Mouse (Mus musculus): ENCODE results near the gene Trip12. TPM values are rescaled to one million over a fixed set of nuclear protein-coding genes. Genes with fewer than 3 reads are reported as not detected.
A peak's percentile ranks its signal among the peaks of the same experiment; 100 is the strongest.

Trip12 gene
- polyA plus RNA-seq (2012; rRNA removed) (80.2 and 87.3 TPM in 2 replicates), polyA plus RNA-seq (2014; fragmentation: Nextera tagmentation; extraction: Ambion mirVana) (76.9 and 86.2 TPM in 2 replicates)

DNA sequence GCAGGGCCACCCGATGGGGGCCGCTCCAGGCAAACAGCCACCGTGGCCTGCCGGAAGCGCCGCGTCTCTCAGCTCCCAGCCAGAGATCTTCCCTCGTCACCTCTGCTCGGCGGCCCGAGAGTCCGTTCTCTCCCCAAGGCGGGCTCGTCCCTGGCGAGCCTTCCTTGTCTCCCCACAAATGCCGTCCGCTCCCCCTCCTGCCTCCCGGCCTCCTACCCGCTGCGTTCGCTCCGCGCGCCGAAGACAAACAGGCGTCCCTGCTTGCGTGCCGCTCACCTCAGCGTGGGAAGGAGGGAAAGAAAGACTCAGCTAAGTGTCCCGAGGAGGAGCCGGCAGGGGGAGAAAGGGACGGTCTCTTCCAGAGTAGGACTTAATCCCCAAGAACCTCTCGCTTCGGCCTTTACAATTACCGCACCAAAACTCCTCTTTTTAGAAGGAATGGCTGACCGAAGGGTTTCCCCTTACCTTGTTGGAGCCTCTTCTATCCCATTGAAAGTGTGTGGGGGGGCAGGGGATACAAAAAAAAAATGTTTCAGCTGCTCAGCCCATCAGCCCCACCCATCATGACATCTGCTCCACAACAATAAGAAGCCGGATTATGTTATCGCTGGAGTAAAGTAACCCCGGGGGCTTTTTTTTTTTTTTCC lies at the start of gene Trip12:
Gene Trip12 (minus strand): TSS at position 499 of the 647 bp plus-strand sequence.
- Histone ChIP-seq H3K9me3 (ENCODE audit: control insufficient read depth, low read length) (no peaks in the 10 kb centered on the region), H3K4me3 (replicated peaks; ENCODE audit: low read length) (peak within 1 kb of the TSS; percentile 95), H3K4me1 (ENCODE audit: control insufficient read depth, insufficient read depth, low read length) (0 out of 2 replicates have a peak, but pooled peaks cover 5% of the 10 kb centered on the region), H3K27ac (replicated peaks; ENCODE audit: low read depth, low read length) (peak within 1 kb of the TSS; percentile 97), H3K4me2 (replicated peaks; ENCODE audit: low read depth, low read length, severe bottlenecking) (peak within 1 kb of the TSS; percentile 68), H3K36me3 (ENCODE audit: control insufficient read depth, insufficient read depth, low read length) (no peaks in the 10 kb centered on the region), H3K9ac (ENCODE audit: low read depth, low read length, severe bottlenecking) (peak within 1 kb of the TSS; percentile 97), H3K27me3 (ENCODE audit: control insufficient read depth, insufficient read depth, low read length) (no peaks in the 10 kb centered on the region)
- ATAC-seq (ENCODE audit: low FRiP score, low read depth), result peak; percentile 19
- peak; percentile 6 for DNase-seq (ENCODE audit: low spot score)
- 0% methylated on average over 39 of the region's 39 CpGs for WGBS
- TF ChIP-seq POLR2A (IDR thresholded peaks at IDR 0.05; ENCODE audit: borderline replicate concordance, extremely low read depth, insufficient read depth, insufficient read length), result no peak

DNA sequence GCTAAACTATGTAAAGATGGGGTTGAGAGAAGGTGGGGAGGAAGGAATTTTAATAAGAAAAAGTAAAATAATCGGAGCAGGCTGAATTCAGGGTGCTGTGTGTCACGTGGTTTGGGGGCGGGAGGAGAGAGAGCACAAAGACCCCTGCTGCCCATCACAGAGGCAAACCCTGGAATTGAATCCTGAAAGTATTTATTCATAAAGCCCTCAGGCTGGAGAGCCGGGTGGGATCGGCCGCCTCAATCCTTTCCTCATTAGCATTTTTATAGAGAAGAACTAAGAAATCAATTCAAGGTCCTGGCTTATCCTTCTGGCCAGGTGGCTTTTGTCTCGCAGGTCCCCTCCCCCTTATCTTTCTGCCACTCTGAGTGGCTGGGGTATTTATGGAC lies 49.7 kb upstream of the Trip12 start:
- no peak for TF ChIP-seq POLR2A (IDR thresholded peaks at IDR 0.05; ENCODE audit: borderline replicate concordance, extremely low read depth, insufficient read depth, insufficient read length)
- no peak overlapping the region for H3K4me2 ChIP-seq (replicated peaks; ENCODE audit: low read depth, low read length, severe bottlenecking)
- H3K9ac ChIP-seq (ENCODE audit: low read depth, low read length, severe bottlenecking), result no peak overlapping the region
- H3K9me3 ChIP-seq (ENCODE audit: control insufficient read depth, low read length), result no peaks in the 10 kb centered on the region
- no peaks in the 10 kb centered on the region for H3K4me1 ChIP-seq (ENCODE audit: control insufficient read depth, insufficient read depth, low read length)
- no peak for DNase-seq (ENCODE audit: low spot score)
- 21% methylated on average over 7 of the region's 7 CpGs for WGBS
- H3K27me3 ChIP-seq (ENCODE audit: control insufficient read depth, insufficient read depth, low read length), result no peaks in the 10 kb centered on the region
- H3K27ac ChIP-seq (replicated peaks; ENCODE audit: low read depth, low read length), result no peak overlapping the region
- ATAC-seq (ENCODE audit: low FRiP score, low read depth), result no peak
- H3K36me3 ChIP-seq (ENCODE audit: control insufficient read depth, insufficient read depth, low read length), result no peaks in the 10 kb centered on the region
- no peak overlapping the region for H3K4me3 ChIP-seq (replicated peaks; ENCODE audit: low read length)

DNA sequence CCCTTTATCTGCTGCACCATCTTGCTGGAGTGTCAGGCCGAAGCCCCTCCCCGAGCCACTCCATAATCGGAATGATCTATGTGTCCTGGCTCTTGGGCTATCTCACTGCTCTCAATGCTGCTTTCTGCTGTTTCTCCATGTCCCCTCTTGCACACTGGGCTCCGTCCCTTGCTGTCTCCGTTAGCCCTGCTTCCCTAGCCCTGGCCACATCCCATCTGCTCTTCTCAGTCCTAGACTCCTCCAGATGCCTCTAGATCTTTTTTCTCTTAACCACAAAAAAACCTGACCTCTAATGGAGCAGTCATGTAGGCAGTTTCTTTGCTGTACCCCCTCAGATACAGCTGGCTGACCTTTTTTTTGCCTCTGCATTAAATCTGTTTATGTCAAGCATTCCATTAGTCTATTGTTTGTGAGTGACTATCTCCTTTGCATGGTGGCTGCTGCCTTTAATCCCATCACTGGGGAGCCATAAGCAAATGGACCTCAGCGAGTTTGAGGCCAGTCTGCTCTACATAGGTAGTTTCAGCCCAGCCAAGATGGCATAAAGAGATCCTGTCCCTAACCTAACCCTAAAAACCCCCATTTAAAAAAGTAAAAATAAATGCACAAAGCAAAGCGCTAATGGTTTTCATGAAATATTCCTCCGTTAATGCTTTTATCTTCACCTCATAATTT lies 49.2 kb upstream of the Trip12 start:
- no peaks in the 10 kb centered on the region for H3K9me3 ChIP-seq (ENCODE audit: control insufficient read depth, low read length)
- WGBS, result 63% methylated on average over 8 of the region's 8 CpGs

DNA sequence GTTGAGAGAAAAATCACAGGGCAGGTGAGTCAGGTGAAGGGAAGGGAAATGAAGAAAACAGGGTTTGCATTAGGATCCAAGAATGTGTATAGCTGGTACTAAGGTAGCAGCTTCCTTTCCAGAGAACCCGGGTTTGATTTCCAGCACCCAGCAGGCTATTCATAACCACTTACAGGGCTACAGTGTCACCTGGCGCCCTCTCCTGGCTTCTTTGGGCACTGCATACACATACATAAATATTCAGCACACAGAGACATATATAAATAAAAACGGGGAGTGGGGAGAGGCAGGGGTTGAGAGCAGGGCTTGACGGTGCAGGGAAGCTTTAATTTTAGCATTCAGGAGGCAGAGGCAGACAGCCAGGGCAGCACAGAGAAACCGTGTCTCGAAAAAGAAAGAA lies 45.6 kb upstream of the Trip12 start:
- Histone ChIP-seq H3K4me2 (replicated peaks; ENCODE audit: low read depth, low read length, severe bottlenecking) (no peak overlapping the region), H3K27me3 (ENCODE audit: control insufficient read depth, insufficient read depth, low read length) (no peaks in the 10 kb centered on the region), H3K4me1 (ENCODE audit: control insufficient read depth, insufficient read depth, low read length) (no peaks in the 10 kb centered on the region), H3K9me3 (ENCODE audit: control insufficient read depth, low read length) (no peaks in the 10 kb centered on the region), H3K27ac (replicated peaks; ENCODE audit: low read depth, low read length) (no peak overlapping the region), H3K4me3 (replicated peaks; ENCODE audit: low read length) (no peak overlapping the region), H3K36me3 (ENCODE audit: control insufficient read depth, insufficient read depth, low read length) (no peaks in the 10 kb centered on the region), H3K9ac (ENCODE audit: low read depth, low read length, severe bottlenecking) (no peak overlapping the region)
- no peak for TF ChIP-seq POLR2A (IDR thresholded peaks at IDR 0.05; ENCODE audit: borderline replicate concordance, extremely low read depth, insufficient read depth, insufficient read length)
- DNase-seq (ENCODE audit: low spot score) (no peak), ATAC-seq (ENCODE audit: low FRiP score, low read depth) (no peak)
- 89% methylated on average over 6 of the region's 6 CpGs for WGBS

More for the DNA sequence above, 49.2 kb upstream of the Trip12 start:
- Histone ChIP-seq H3K4me1 (ENCODE audit: control insufficient read depth, insufficient read depth, low read length) (no peaks in the 10 kb centered on the region), H3K27me3 (ENCODE audit: control insufficient read depth, insufficient read depth, low read length) (no peaks in the 10 kb centered on the region), H3K4me3 (replicated peaks; ENCODE audit: low read length) (no peak overlapping the region), H3K4me2 (replicated peaks; ENCODE audit: low read depth, low read length, severe bottlenecking) (no peak overlapping the region), H3K27ac (replicated peaks; ENCODE audit: low read depth, low read length) (no peak overlapping the region), H3K9ac (ENCODE audit: low read depth, low read length, severe bottlenecking) (no peak overlapping the region), H3K36me3 (ENCODE audit: control insufficient read depth, insufficient read depth, low read length) (no peaks in the 10 kb centered on the region)
- DNase-seq (ENCODE audit: low spot score) (no peak), ATAC-seq (ENCODE audit: low FRiP score, low read depth) (no peak)
- no peak for TF ChIP-seq POLR2A (IDR thresholded peaks at IDR 0.05; ENCODE audit: borderline replicate concordance, extremely low read depth, insufficient read depth, insufficient read length)

DNA sequence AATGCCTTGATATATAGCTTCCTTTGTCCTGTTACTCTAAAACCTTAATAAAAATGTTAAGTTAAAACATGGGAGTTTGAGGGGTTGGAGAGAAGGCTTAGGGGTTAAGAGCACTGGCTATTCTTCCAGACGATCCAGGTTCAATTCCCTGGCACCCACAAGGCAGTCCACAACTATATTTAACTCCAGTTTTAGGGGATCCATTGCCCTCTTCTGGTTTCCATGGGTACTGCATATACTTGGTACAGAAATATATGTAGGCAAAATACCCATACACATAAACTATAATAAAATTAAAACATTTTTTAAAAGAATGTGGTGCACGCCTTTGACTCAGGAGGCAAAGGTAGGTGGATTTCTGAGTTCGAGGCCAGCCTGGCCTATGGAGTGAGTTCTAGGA lies 44.9 kb upstream of the Trip12 start:
- TF ChIP-seq POLR2A (IDR thresholded peaks at IDR 0.05; ENCODE audit: borderline replicate concordance, extremely low read depth, insufficient read depth, insufficient read length), result no peak
- no peak for ATAC-seq (ENCODE audit: low FRiP score, low read depth)
- H3K36me3 ChIP-seq (ENCODE audit: control insufficient read depth, insufficient read depth, low read length), result no peaks in the 10 kb centered on the region
- no peak overlapping the region for H3K4me2 ChIP-seq (replicated peaks; ENCODE audit: low read depth, low read length, severe bottlenecking)
- H3K27ac ChIP-seq (replicated peaks; ENCODE audit: low read depth, low read length), result no peak overlapping the region
- no peak overlapping the region for H3K9ac ChIP-seq (ENCODE audit: low read depth, low read length, severe bottlenecking)
- H3K4me3 ChIP-seq (replicated peaks; ENCODE audit: low read length), result no peak overlapping the region
- H3K9me3 ChIP-seq (ENCODE audit: control insufficient read depth, low read length), result no peaks in the 10 kb centered on the region
- H3K27me3 ChIP-seq (ENCODE audit: control insufficient read depth, insufficient read depth, low read length), result no peaks in the 10 kb centered on the region
- 83% methylated on average over 3 of the region's 3 CpGs for WGBS
- no peaks in the 10 kb centered on the region for H3K4me1 ChIP-seq (ENCODE audit: control insufficient read depth, insufficient read depth, low read length)
- DNase-seq (ENCODE audit: low spot score), result no peak
